Mouse (Mus musculus) testis, adult 2 months (tissue): ENCODE results near the gene Arl5b.

Experiments used
- CTCF ChIP-seq: fragments of 200-500 bp; IDR thresholded peaks from 2 replicates; pipeline ENCODE4 v1.5.1; 2012; ENCODE audit warnings: low read depth, mild to moderate bottlenecking, inconsistent platforms, low read length, moderate library complexity; ENCODE audit not compliant: control insufficient read depth, insufficient read depth, insufficient replicate concordance
- POLR2A ChIP-seq: fragments of 200-500 bp; IDR thresholded peaks from 2 replicates; pipeline ENCODE4 v1.6.1; 2012; ENCODE audit warnings: low read depth, mild to moderate bottlenecking, inconsistent platforms, low read length, moderate library complexity; ENCODE audit not compliant: control insufficient read depth

GRCm38 (mm10) chr2:15060856-15061255, 11.7 kb downstream of the Arl5b start:
- TF ChIP-seq POLR2A (no peak), CTCF (no peak)
